Mouse (Mus musculus) bone marrow, adult 2 months (tissue): Measurements from ENCODE around the gene S100a8.

Experiments
- CTCF ChIP-seq: fragments of 200-500 bp; IDR thresholded peaks from 2 replicates; pipeline ENCODE4 v1.5.1; 2011; ENCODE audit warnings: low read length, control low read depth; ENCODE audit not compliant: control insufficient read depth, insufficient read depth
- POLR2A ChIP-seq: fragments of 200-500 bp; IDR thresholded peaks from 2 replicates; pipeline ENCODE4 v1.6.1; 2011; ENCODE audit warnings: low read depth, mild to moderate bottlenecking, control low read depth, low read length, borderline replicate concordance; ENCODE audit not compliant: control insufficient read depth

- no peak for TF ChIP-seq POLR2A
- TF ChIP-seq CTCF, result no peak
Observed at GRCm38 (mm10) chr3:90702244-90702643, 33.5 kb downstream of the S100a8 start.
